Mouse (Mus musculus): Measurements from ENCODE around the gene Abcc12. TPM values are rescaled to one million over a fixed set of nuclear protein-coding genes. Genes with fewer than 3 reads are reported as not detected.

Abcc12 gene
- polyA plus RNA-seq, 2 experiments, result 0.02 TPM; not detected in 1

GRCm38 (mm10) chr8:86585118-86585517 is 4.6 kb upstream of the Abcc12 start:
- no peak overlapping the region for H3K27ac ChIP-seq
- ATAC-seq (ENCODE audit: insufficient read depth) (peak; percentile 51; the same call in 1 of the 2 replicates), DNase-seq (ENCODE audit: low read depth in 3 of 3, low spot score in 3 of 3) (peak; percentile 52 to 57 (median 56))
- H3K4me1 ChIP-seq (replicated peaks; ENCODE audit: control insufficient read depth in 2 of 2, insufficient read depth in 2 of 2, low read length in 1 of 2), result no peaks in the 10 kb centered on the region
- no peaks in the 10 kb centered on the region for H3K36me3 ChIP-seq (replicated peaks; ENCODE audit: control insufficient read depth, insufficient read depth, low read depth)
- no peak overlapping the region for H3K9ac ChIP-seq (replicated peaks)
- H3K4me2 ChIP-seq (ENCODE audit: low read depth), result peak overlapping the region; percentile 74
- TF ChIP-seq EP300 (IDR thresholded peaks at IDR 0.05; ENCODE audit: low read depth) (no peak), CTCF (IDR thresholded peaks at IDR 0.05; ENCODE audit: low read depth) (peak; percentile 74)
- H3K9me3 ChIP-seq (ENCODE audit: control insufficient read depth, low read length), result no peaks in the 10 kb centered on the region
- no peaks in the 10 kb centered on the region for H3K27me3 ChIP-seq (ENCODE audit: control insufficient read depth, insufficient read depth, low read length)
- WGBS (ENCODE audit: insufficient replicate concordance), result 5% methylated on average over 11 of the region's 11 CpGs
- H3K4me3 ChIP-seq (ENCODE audit: insufficient read depth in 1 of 2, low read depth in 2 of 2, low read length in 2 of 2), result peak overlapping the region; percentile 16 to 51; a peak in 3 of 4 replicates

- 56% methylated on average over 4 of the region's 4 CpGs for WGBS (ENCODE audit: insufficient replicate concordance)
- Histone ChIP-seq H3K27ac (no peak overlapping the region), H3K9ac (replicated peaks) (no peak overlapping the region), H3K27me3 (ENCODE audit: control insufficient read depth, insufficient read depth, low read length) (no peaks in the 10 kb centered on the region), H3K4me3 (ENCODE audit: insufficient read depth in 1 of 2, low read depth in 2 of 2, low read length in 2 of 2) (no peak overlapping the region), H3K36me3 (replicated peaks; ENCODE audit: control insufficient read depth, insufficient read depth, low read depth) (no peaks in the 10 kb centered on the region), H3K4me2 (ENCODE audit: low read depth) (no peak overlapping the region), H3K4me1 (replicated peaks; ENCODE audit: control insufficient read depth in 2 of 2, insufficient read depth in 2 of 2, low read length in 1 of 2) (0 out of 4 replicates have a peak, but pooled peaks cover 0 to 2% of the 10 kb centered on the region in 2 experiments), H3K9me3 (ENCODE audit: control insufficient read depth, low read length) (no peaks in the 10 kb centered on the region)
- TF ChIP-seq CTCF (IDR thresholded peaks at IDR 0.05; ENCODE audit: low read depth), result no peak
- no peak for TF ChIP-seq EP300 (IDR thresholded peaks at IDR 0.05; ENCODE audit: low read depth)
- DNase-seq (ENCODE audit: low read depth in 3 of 3, low spot score in 3 of 3) (no peak), ATAC-seq (ENCODE audit: insufficient read depth) (no peak)
These were observed 1.4 kb upstream of the Abcc12 start for GRCm38 (mm10) chr8:86581921-86582331.

- 61% methylated on average over 8 of the region's 8 CpGs for WGBS (ENCODE audit: insufficient replicate concordance)
- Histone ChIP-seq H3K4me3 (ENCODE audit: insufficient read depth in 1 of 2, low read depth in 2 of 2, low read length in 2 of 2) (no peak overlapping the region), H3K36me3 (replicated peaks; ENCODE audit: control insufficient read depth, insufficient read depth, low read depth) (no peaks in the 10 kb centered on the region), H3K4me1 (replicated peaks; ENCODE audit: control insufficient read depth in 2 of 2, insufficient read depth in 2 of 2, low read length in 1 of 2) (peaks cover 0 to 2% of the 10 kb centered on the region in 2 experiments; a peak in 1 of 4 replicates), H3K9ac (replicated peaks) (no peak overlapping the region), H3K4me2 (ENCODE audit: low read depth) (no peak overlapping the region), H3K27ac (no peak overlapping the region), H3K9me3 (ENCODE audit: control insufficient read depth, low read length) (no peaks in the 10 kb centered on the region), H3K27me3 (ENCODE audit: control insufficient read depth, insufficient read depth, low read length) (no peaks in the 10 kb centered on the region)
- no peak for TF ChIP-seq CTCF (IDR thresholded peaks at IDR 0.05; ENCODE audit: low read depth)
- no peak for TF ChIP-seq EP300 (IDR thresholded peaks at IDR 0.05; ENCODE audit: low read depth)
- ATAC-seq (ENCODE audit: insufficient read depth), result no peak
- DNase-seq (ENCODE audit: low read depth in 3 of 3, low spot score in 3 of 3), result no peak
These were observed 1.8 kb downstream of the Abcc12 start for GRCm38 (mm10) chr8:86578693-86579092.

GRCm38 (mm10) chr8:86578076-86578475 is 2.4 kb downstream of the Abcc12 start:
- TF ChIP-seq EP300 (IDR thresholded peaks at IDR 0.05; ENCODE audit: low read depth) (no peak), CTCF (IDR thresholded peaks at IDR 0.05; ENCODE audit: low read depth) (no peak)
- Histone ChIP-seq H3K9ac (replicated peaks) (no peak overlapping the region), H3K36me3 (replicated peaks; ENCODE audit: control insufficient read depth, insufficient read depth, low read depth) (no peaks in the 10 kb centered on the region), H3K27me3 (ENCODE audit: control insufficient read depth, insufficient read depth, low read length) (no peaks in the 10 kb centered on the region), H3K9me3 (ENCODE audit: control insufficient read depth, low read length) (no peaks in the 10 kb centered on the region), H3K4me3 (ENCODE audit: insufficient read depth in 1 of 2, low read depth in 2 of 2, low read length in 2 of 2) (no peak overlapping the region), H3K4me2 (ENCODE audit: low read depth) (no peak overlapping the region), H3K27ac (no peak overlapping the region), H3K4me1 (replicated peaks; ENCODE audit: control insufficient read depth in 2 of 2, insufficient read depth in 2 of 2, low read length in 1 of 2) (peaks cover 0 to 2% of the 10 kb centered on the region in 2 experiments; a peak in 1 of 4 replicates)
- no peak for ATAC-seq (ENCODE audit: insufficient read depth)
- no peak for DNase-seq (ENCODE audit: low read depth in 3 of 3, low spot score in 3 of 3)
- WGBS (ENCODE audit: insufficient replicate concordance), result 19% methylated on average over 9 of the region's 9 CpGs

GRCm38 (mm10) chr8:86577547-86577946 is 2.9 kb downstream of the Abcc12 start:
- no peak overlapping the region for H3K4me3 ChIP-seq (ENCODE audit: insufficient read depth in 1 of 2, low read depth in 2 of 2, low read length in 2 of 2)
- TF ChIP-seq EP300 (IDR thresholded peaks at IDR 0.05; ENCODE audit: low read depth) (no peak), CTCF (IDR thresholded peaks at IDR 0.05; ENCODE audit: low read depth) (no peak)
- H3K9me3 ChIP-seq (ENCODE audit: control insufficient read depth, low read length), result no peaks in the 10 kb centered on the region
- no peaks in the 10 kb centered on the region for H3K36me3 ChIP-seq (replicated peaks; ENCODE audit: control insufficient read depth, insufficient read depth, low read depth)
- ATAC-seq (ENCODE audit: insufficient read depth) (no peak), DNase-seq (ENCODE audit: low read depth in 3 of 3, low spot score in 3 of 3) (no peak)
- peaks cover 0 to 2% of the 10 kb centered on the region in 2 experiments; a peak in 1 of 4 replicates for H3K4me1 ChIP-seq (replicated peaks; ENCODE audit: control insufficient read depth in 2 of 2, insufficient read depth in 2 of 2, low read length in 1 of 2)
- 75% methylated on average over 8 of the region's 8 CpGs for WGBS (ENCODE audit: insufficient replicate concordance)
- H3K4me2 ChIP-seq (ENCODE audit: low read depth), result no peak overlapping the region
- no peak overlapping the region for H3K27ac ChIP-seq
- no peak overlapping the region for H3K9ac ChIP-seq (replicated peaks)
- H3K27me3 ChIP-seq (ENCODE audit: control insufficient read depth, insufficient read depth, low read length), result no peaks in the 10 kb centered on the region

Measured in liver, embryonic 14.5 days (tissue).